Mouse (Mus musculus) lung, postnatal 0 days (tissue): ENCODE results near the gene Ndufaf4.

Experiments
- CTCF ChIP-seq: IDR thresholded peaks from 2 replicates; pipeline ENCODE4 v1.5.1; 2016; ENCODE audit warnings: antibody characterized with exemption, mild to moderate bottlenecking
- EP300 ChIP-seq: IDR thresholded peaks from 2 replicates; pipeline ENCODE4 v1.6.1; 2016; ENCODE audit warnings: antibody characterized with exemption, mild to moderate bottlenecking, control low read depth

GRCm38 (mm10) chr4:24898636-24899035, 753 bp downstream of the Ndufaf4 start:
- no peak for TF ChIP-seq CTCF
- no peak for TF ChIP-seq EP300
